Mouse (Mus musculus) left cerebral cortex, adult 18-20 months (tissue): Measurements from ENCODE around the gene Smim14. TPM values are rescaled to one million over a fixed set of nuclear protein-coding genes. Genes with fewer than 3 reads are reported as not detected.
"Not testable (repeated sequence)": the region's sequence is repeated elsewhere in the genome, so short reads cannot be mapped to it uniquely, and the experiment has no call there.

Experiments used
- DNase-seq, 2 experiments: peaks; one replicate each; pipeline ENCODE4 v3.0.0; 2021 to 2022; ENCODE audit warnings: low spot score in 2 of 2, mixed read lengths in 1 of 2
- total RNA-seq, 2 experiments: library from RNA; stranded (reverse); gene quantifications; 2 replicates each; pipeline ENCODE4 v1.2.3; 2021

Gene Smim14
- total RNA-seq, 2 experiments from 2014 or later = 158 to 178 TPM

DNA sequence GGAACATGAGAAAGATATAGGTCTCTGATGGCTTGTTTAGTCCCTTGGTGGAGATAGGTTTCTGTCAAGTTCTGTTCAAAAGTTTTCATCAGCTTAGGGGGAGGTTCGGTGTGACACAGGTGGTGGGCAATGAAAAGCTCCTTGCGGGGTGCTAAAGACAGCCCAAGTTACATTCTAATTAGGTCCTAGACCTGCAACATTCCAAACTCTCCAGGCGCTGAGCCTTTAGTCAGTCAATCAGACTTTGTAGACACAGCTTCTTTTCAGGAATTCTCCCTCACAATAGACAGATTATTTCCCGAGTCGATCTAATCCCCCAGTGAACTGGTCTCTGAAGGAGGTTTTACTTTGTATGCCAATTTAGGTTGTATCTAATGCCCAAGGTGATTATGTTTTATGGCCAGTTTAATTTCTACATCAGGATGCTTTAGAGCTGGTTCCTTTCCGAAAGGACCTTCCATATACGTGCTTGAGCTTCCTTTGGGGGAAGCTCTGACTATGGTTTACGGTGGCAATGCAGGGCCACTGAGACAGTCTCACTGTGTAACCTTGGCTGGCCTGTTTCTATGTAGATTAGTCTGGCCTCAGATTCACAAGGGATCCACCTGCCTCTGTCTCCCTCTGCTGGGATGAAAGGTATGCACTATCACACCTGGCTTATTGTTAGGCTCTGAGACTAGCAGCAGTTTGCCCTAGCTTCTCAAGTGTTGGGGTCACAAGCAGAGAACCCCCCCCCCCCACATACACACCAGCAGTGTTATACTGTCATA, 11.1 kb downstream of the Smim14 start:
- no peak for DNase-seq

DNA sequence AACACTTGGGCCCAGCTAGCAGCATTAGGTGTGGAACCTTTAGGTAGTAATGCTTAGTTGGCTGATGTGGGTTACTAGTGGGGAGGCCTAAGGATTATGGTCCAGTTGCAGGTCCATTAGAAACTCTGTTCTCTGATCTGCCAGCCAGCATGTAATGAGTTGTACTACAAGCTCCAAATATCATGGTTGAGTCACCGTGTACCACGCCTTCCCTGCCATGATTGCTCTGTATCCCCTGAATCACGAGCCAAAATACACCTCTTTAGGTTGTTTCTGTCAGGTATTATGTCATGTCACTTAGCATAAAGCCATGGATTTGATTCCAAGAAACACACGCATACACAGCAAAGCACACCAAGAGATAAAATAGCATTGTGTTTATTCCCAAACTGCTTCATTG, 12.2 kb downstream of the Smim14 start:
- DNase-seq = no peak

DNA sequence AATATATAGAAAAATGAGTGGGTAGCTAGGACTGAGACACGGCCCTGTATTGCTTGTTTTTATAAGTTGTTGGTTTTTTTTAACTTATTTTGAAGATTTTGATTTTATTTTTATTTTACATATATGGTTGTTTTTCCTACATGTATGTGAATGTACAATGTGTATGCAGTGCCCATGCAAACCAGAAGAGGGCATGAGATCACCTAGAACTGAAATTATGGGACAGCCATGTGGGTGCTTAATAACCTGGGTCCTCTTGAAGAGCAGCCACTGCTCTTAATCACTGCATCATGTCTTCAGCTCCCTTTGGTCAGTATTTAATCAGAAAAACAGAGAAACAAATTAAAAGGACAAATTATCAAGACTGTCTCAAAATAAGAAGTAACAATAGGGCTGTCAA, 15.2 kb downstream of the Smim14 start:
- no peak for DNase-seq

DNA sequence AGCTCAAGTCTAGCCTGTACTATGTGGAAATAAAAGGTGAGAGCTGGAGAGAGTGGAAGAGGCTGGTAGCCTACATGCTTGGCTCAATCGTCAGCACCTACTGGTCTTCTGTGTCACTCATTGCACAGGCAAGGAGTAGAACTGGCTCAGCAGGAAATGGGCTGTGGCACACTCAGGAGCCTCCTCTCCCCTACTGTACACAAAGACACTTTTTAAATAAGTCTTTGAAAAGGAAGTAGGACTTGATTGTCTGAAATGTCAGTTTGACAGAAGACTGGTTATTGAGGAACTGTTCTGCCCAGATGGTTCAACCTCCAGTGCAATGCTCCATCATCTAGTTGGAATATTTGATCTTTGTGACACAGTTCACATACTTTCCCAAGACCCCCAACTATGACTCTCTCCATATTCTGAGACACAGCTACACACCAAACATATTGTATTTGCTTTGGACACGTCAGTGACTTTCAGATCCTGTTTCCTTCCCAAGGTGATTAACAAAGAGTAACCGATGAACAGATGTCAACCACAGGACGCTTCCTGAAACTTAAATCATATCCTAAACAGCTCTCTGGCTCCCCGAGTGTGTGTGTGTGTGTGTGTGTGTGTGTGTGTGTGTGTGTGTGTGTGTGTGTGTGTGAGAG, 22.2 kb downstream of the Smim14 start:
- DNase-seq = no peak

DNA sequence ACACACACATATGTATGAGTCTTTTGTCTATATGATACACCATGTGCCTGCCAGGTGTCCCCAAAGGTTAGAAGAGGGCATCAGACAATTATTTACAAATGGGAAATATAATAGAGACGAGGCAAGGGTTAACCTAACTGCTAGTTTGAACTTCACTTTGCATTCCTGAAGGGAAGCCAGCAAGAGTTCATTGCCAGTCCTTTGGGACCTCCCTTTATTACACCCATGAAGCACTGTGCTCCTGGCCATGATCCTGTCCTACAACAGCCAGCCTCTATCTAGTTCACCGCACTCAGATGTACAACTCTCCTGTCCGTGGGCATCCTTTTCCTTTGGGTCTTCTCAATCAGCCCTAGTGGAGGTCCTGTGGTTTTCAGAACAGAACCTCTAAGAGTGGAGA, 23.5 kb downstream of the Smim14 start:
- DNase-seq = no peak

DNA sequence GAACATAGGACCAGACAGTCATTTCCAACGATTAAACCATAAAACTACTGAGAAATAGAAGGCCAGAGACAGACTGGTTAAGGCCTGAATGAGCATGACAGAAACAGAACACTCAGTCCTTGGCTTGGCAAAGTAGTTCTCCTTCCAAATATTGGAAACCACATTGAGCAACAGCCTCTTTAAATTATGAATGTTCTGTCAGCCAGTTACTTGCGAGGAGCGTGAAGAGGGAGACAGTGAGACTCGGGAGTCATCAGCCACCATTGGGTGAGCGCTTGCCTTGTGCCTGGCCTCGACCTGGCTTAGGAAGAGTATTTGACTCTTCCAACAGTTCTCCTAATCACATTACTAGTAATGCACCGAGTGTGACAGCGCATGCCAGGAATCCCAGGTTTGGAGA, 28.6 kb downstream of the Smim14 start:
- no peak for DNase-seq

DNA sequence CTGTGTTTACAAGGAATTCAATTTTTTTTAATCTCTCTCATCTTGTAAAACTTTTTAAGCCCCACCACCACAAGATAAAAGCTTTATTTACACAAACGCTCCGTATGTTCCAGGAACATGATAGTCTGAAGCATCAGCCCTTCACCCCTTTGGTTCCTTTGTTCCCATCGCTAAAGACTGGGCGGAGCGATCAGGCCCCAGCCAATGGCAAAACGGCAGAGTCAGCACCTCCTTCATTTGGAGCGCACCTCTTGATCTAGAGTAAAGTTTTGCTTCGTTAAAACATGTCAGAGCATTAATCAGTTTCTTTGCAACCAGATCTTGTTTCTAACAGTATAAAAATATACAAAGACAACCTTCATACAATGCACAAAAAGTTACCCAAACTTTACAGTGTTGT, 31.2 kb downstream of the Smim14 start:
- DNase-seq = no peak

DNA sequence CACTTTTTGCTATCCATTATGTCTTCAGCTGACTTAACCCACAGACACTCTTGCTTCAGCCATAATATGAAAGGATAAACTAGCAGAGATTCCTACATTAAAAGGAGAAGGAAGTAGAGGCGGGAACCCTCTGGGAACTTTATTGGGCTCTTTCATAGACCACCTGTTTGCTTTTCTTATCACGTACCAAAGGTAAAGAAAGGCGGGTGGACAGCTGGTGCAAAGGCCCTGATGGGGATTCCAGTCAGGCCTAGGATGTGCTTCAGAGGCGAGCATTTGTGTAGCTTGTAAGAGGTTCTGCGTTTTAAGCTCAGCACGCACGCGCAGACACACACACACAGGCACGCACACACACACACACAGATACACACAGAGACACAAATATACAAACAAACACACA, 35.6 kb downstream of the Smim14 start:
- no peak for DNase-seq

DNA sequence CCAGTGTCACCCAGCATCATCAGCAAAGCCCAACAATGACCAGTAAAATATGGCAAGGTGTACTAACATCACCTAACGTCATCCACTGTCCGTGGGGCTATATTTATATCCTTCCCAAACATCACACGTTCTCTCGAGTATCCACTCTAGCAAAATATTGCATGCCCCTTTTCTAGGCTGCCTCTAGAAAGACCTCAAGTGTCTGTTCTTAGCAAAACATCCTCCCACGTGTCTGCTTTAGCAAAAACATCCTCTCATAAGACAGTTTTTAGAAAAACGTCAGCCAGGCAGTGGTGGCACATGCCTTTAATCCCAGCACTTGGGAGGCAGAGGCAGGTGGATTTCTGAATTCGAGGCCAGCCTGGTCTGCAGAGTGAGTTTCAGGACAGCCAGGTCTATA, 36.8 kb downstream of the Smim14 start:
- DNase-seq = no peak

DNA sequence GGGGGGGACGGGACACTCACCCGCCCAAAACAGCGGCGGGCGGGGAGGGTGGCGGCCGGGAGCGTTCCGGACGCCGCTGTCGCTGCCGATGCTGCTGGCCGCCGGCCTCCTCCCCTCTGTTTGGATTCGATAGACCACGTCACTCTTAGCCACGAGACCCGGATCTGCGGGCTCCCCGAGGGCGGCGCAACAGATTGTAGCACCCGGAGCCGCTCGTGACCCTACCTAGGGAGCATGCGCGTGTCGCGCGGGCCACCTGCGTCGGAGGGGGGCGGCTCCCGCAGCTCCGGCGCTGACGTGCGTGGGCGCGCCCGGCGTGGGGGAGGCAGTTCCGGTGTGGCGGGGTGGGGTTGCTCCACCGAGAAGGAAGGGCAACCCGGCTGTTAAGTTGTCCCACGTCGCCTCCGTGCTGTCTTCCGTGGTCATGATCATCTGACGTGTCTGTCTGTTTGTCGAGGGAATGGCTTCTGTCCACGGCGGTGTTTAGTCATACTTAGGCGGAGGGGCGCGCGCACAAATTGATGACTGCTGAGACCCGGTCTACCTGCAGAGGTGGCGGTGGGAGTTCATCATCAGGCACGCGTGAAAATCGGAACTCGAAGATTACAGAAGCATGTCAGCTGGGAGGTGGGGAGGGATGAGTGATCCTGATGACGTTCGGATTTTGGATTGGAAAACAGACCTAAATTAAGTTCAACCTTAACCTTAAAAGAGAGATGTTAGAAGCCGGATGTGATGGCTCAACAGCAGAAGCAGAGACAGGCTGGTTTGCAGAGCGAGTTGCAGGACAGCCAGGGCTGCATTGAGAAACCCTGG, 44.1 kb downstream of the Smim14 start, which contains the start of gene Gm43552:
Gene Gm43552, minus strand, starts transcription at position 118 of the 816 bp plus-strand sequence.
- DNase-seq = peak; percentile 96 to 98

DNA sequence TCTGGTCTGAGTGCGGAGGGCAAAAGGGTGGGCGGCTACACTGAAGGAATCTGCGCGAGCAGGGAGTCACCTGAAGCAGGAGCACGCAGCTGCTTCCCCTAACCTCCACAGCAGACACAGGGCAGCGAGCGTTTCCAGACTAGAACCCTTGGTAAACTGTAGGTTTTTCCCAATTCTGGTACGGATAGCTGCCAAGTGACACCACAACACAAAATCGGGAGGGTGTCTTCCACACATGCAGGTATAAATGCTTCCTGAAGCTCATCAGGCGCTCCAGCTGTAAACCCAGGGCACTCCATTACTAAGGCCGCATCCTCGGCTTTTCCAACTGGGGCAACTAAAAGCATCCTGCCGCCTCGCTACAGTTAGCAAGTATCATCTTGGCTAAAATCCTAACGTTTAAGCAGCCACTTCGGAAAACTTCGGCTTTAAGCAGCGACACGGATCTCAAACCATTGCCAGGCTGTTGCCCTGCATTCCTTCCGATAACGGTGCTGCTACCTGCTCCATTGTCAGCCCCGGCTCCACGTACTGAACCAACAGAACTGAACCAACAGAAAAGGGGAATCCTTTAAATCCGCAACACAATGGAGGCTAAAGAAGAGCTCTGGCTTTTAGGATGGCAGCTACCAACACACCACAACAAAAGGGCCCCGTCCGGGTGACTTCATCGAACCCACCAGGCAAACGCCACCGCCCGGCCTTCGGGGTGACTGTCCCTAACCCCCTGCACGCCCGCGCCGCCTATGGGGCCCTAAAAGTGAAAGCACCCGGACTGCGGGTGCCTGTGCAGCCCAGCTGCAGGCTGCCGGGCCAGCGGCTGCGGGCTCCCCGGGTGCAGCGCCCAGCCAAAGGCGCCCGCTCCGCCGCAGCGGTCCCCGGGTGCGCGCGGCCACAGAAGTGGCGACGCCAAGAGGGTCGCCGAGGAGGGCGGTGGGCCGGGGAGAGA, 44.9 kb downstream of the Smim14 start:
- DNase-seq = peak; percentile 46 to 60

DNA sequence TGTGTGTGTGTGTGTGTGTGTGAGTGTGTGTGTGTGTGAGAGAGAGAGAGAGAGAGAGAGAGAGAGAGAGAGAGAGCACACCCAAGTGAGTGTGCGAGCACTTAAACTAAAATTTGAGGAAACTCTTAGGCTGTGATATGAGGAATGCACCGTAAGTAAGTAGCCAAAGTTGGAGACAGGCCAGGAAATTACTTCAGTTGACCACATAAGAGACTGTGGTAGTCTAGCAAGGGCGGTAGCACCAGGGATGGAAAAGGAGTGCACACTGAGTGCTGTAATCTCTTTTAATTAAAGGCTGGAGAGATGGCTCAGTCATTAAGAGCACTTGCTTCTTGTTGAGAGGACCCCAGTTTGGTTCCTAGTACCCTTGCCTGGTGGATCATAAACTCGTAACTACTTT, 47.2 kb downstream of the Smim14 start:
- no peak for DNase-seq

DNA sequence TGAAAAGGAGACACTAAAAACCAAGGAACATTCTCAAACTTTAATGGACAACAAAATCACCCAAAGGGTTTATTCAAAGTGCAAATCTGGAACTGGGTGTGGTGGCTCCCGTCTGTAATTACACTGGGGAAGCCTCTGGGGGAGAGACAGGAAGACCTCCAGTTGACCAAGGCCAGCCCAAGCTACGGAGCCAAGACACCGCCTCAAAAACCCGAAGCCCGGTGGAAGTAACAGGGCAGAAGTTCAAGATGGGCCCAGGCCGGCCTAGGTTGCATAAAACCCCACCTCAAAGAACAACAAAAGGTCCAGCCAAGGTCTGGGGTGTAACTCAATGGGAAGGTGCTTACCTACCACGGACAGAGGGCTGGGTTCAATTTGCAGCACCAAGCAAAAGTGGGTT, 48.3 kb downstream of the Smim14 start:
- no peak for DNase-seq

DNA sequence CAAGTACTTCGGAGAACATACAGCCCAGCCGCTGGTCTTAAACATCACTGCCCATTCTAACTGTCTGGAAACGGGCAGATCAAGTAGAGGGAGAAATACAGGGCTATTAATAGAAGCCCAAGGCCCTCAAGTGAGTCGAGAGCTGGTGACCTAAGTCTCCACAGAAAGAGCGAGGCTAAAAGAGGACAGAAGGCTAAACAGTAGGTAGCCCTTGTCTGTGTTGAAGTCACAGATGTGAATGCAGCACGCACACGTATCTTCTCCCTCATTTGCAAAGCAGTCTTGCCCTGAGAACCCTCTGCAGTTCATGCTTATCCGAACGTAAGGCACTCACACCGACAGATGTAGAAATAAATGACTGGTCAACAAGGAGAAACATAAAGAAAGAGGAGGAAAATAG, 49.6 kb downstream of the Smim14 start:
- DNase-seq = no peak

DNA sequence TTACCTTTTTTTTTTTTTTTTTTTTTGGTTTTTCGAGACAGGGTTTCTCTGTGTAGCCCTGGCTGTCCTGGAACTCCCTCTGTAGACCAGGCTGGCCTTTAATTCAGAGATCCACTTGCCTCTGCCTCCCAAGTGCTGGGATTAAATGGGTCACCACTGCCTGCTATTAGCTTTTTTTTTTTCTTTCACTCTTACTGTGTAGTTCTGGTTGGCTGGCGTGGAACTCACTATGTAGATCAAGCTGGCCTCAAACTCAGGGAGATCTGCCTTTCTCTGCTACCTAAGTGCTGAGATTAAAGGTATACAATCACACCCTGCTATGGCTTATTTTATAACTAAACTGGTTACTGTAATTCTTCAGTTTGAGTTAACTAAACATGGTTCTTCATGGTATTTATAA, 50.5 kb downstream of the Smim14 start:
- DNase-seq = no peak

DNA sequence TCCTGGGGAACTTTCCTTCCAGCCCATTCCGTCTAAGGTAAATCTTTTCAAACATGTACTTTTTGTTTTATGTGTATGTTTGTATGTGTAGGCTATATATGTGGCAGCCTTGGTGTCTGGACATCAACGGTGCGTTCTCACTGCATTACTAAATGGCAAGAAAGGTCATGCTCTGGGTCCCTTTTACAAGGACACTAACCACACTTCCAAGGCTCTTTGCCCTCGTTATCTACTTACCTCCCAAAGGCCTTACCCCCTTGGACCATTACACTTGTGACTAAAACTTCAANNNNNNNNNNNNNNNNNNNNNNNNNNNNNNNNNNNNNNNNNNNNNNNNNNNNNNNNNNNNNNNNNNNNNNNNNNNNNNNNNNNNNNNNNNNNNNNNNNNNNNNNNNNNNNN, 54.0 kb downstream of the Smim14 start:
- no peak for DNase-seq

DNA sequence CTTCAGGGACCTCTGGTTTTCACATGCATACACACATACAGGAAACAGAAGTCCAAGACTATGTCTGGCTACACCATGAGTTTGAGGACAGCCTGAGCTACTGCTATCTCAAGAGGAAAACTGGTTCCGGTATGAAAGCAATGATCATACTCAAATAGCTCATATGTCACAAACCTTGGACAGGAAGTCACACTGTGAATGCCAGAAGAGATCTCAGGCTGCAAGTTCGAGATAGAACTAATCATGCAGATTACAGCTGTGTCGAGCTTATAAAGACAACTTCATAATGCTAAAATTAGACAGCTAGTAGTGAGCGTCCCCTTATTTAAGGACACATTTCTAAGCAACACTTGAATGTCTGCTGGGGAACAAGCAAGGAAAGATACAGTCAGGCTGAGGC, 56.5 kb downstream of the Smim14 start:
- DNase-seq = no peak

DNA sequence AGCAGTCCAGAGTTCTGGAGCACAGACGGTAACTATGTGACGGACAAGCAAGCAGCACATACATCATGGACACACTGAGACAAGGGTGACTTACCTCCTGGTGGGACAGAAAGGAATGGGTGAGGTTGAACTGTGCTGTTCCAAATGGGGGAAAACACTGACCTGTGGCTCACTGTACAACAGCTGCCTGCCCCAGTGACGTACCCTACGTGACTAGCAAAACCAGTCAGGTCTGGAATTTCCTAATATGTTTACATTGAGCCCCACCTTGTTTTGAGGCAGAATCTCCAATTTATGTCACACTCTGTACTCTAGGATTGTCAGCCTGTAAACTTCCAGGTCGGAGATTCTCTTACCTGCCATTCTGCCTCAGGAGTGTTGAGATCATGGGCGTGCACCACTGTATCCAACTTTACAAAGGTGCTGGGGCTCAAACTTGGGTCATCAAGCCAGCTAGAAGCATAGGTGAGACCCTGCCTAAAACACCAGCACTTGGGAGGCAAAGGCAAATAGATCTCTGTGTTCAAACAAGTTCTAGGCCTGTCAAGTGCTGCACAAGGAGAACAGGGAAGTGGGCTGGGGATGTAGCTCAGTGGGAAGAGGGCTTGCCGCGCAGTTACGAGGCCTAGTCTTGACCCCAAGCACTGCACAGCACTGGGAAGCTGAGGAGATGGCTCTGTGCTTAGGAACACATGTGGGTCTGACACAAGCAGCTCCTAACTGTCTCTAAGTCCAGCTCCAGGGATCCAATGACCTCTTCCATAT, 57.1 kb downstream of the Smim14 start:
- no peak for DNase-seq

DNA sequence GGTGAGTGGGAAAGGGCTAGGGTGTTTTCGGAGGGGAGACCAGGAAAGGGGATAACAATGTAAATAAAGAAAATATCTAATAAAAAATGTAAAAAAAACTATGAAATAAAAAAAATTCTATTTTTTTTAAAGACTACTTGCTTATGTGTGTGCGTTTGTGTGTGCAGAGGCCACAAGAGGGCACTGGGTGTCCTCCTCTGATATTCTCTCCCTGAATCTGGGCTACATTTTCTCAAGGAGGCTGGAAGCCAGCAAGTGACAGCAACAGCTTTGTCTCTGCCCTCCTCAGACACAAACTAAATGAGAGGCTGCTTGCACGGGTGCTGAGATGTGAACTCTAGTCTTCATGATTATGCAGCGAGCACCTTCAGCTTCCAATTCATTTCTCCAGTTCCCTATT, 58.8 kb downstream of the Smim14 start:
- no peak for DNase-seq

DNA sequence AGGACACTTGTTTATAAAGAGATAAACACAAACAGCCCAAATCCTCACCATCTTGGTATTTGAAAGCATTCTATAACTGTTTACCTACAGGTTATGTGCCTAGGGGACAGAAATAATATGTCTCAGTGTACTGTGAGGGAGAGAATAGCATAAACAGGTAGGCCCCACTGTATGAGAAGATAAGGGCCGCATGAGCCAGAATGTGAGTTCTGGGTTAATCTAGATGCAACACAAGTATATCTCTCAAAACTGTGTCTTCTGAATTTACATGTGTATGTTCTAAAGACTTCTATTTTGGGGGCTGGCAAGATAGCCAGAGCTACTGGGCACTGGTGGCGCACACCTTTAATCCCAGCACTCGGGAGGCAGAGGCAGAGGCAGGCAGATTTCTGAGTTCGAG, 60.2 kb downstream of the Smim14 start:
- DNase-seq = not testable (repeated sequence)
